Mouse (Mus musculus) midbrain, embryonic 12.5 days (tissue): Measurements from ENCODE around the gene Clcf1. TPM values are rescaled to one million over a fixed set of nuclear protein-coding genes. Genes with fewer than 3 reads are reported as not detected.

Source experiments
- ATAC-seq: fragments of 200-750 bp; cut with Nextera tagmentation; 2 replicates; pipeline ENCODE4 v1.8.0; 2017; ENCODE audit warnings: low read depth, moderate TSS enrichment, moderate library complexity; ENCODE audit not compliant: low FRiP score
- H3K27ac ChIP-seq: fragments of 300-500 bp; sonication (generic); replicated peaks from 2 replicates; pipeline ENCODE4 v1.5.1; 2016; ENCODE audit warnings: mild to moderate bottlenecking
- H3K27me3 ChIP-seq: fragments of 300-500 bp; sonication (generic); 2 replicates; pipeline ENCODE4 v1.6.1; 2016; ENCODE audit warnings: mild to moderate bottlenecking
- H3K36me3 ChIP-seq: fragments of 300-500 bp; sonication (generic); 2 replicates; pipeline ENCODE4 v1.6.1; 2016
- H3K4me1 ChIP-seq: fragments of 300-500 bp; sonication (generic); 2 replicates; pipeline ENCODE4 v1.6.1; 2016
- H3K4me2 ChIP-seq: fragments of 300-500 bp; sonication (generic); replicated peaks from 2 replicates; pipeline ENCODE4 v1.6.1; 2016; ENCODE audit warnings: mild to moderate bottlenecking, moderate library complexity
- H3K4me3 ChIP-seq: fragments of 300-500 bp; sonication (generic); 2 replicates; pipeline ENCODE4 v1.5.1; 2016; ENCODE audit warnings: mild to moderate bottlenecking
- H3K9ac ChIP-seq: fragments of 300-500 bp; sonication (generic); replicated peaks from 2 replicates; pipeline ENCODE4 v1.6.1; 2016; ENCODE audit warnings: mild to moderate bottlenecking, moderate library complexity
- H3K9me3 ChIP-seq: fragments of 300-500 bp; sonication (generic); 2 replicates; pipeline ENCODE4 v1.6.1; 2016; ENCODE audit warnings: mild to moderate bottlenecking
- WGBS: fragments of 180-500 bp; shearing (Covaris S2); methylation state at CpG from one replicate; pipeline ENCODE4 v1.1.7; 2016; 5-methylcytosine and 5-hydroxymethylcytosine counted together
- polyA plus RNA-seq: library from polyadenylated mRNA; unstranded; fragments of >200 nt; fragmentation: Nextera tagmentation; extraction: Ambion mirVana; gene quantifications from 2 replicates; pipeline ENCODE4 v1.2.1, GENCODE M21; 2016

Clcf1 gene
- polyA plus RNA-seq, 1 experiment from 2014 or later = 0.94 TPM

DNA sequence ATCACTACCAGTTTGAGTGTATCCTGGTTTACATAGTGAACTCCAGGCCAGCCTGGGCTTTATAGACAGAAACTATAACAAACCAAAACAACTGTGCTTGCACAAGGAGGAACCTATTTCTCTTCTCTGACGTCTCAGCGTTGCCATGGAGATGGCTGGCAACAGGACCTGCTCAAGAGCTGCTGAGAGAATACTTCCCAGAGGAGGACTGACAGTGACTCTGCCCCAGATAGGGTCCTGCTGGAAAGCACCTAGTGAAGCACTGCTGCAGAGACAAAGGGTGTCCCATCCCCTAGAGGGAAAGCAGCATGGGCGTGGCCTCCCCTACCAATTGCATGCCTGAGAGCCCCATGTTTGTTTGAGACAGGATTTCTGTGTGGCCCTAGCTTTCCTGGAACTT lies 32.1 kb upstream of the Clcf1 start:
- no peak overlapping the region for H3K9ac ChIP-seq

DNA sequence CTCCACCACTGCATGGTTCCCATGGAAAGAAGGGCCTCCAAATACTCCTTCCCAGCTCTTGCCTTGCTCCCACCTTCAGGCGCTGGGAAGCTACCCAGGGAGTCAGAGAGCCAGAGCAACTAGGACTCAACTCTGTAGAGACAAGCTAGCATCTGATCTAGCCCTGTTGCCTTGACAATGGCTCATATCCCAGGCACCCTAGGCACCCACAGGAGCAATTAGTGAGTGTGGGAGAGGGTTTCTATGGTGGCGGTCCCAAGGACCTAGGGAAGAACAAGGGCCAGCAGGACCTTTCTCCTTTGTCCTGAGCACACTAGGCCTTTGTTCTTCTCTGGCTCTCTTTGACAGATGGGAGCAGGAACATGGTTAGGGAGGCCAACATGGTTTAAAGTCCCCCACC lies 30.3 kb upstream of the Clcf1 start:
- H3K4me2 ChIP-seq = no peak overlapping the region
- no peak overlapping the region for H3K9ac ChIP-seq
- H3K36me3 ChIP-seq = no peaks in the 10 kb centered on the region
- peaks cover 11% of the 10 kb centered on the region for H3K4me1 ChIP-seq
- no peak for ATAC-seq
- H3K9me3 ChIP-seq = no peaks in the 10 kb centered on the region
- no peak overlapping the region for H3K27ac ChIP-seq
- no peaks in the 10 kb centered on the region for H3K27me3 ChIP-seq
- WGBS = 86% methylated on average over 2 of the region's 2 CpGs
- H3K4me3 ChIP-seq = no peak overlapping the region

More for the DNA sequence above, 32.1 kb upstream of the Clcf1 start:
- Histone ChIP-seq H3K27ac (no peak overlapping the region), H3K36me3 (no peaks in the 10 kb centered on the region), H3K4me1 (peaks cover 11% of the 10 kb centered on the region), H3K4me3 (no peak overlapping the region), H3K9me3 (no peaks in the 10 kb centered on the region), H3K4me2 (no peak overlapping the region), H3K27me3 (peaks cover 1% of the 10 kb centered on the region; the same call in 1 of the 2 replicates)
- 52% methylated on average over 3 of the region's 3 CpGs for WGBS
- no peak for ATAC-seq

GRCm38 (mm10) chr19:4184976-4185975 lies 28.8 kb upstream of the Clcf1 start:
- H3K27me3 ChIP-seq = no peaks in the 10 kb centered on the region
- H3K27ac ChIP-seq = no peak overlapping the region
- WGBS = 66% methylated on average over 15 of the region's 15 CpGs
- no peak for ATAC-seq
- no peak overlapping the region for H3K9ac ChIP-seq
- H3K4me3 ChIP-seq = no peak overlapping the region
- no peaks in the 10 kb centered on the region for H3K36me3 ChIP-seq
- no peaks in the 10 kb centered on the region for H3K9me3 ChIP-seq
- H3K4me2 ChIP-seq = no peak overlapping the region
- H3K4me1 ChIP-seq = peaks cover 11% of the 10 kb centered on the region

GRCm38 (mm10) chr19:4187303-4187702 lies 26.7 kb upstream of the Clcf1 start:
- Histone ChIP-seq H3K9ac (0 out of 2 replicates have a peak overlapping the region, but pooled peaks have one; percentile 12), H3K27me3 (no peaks in the 10 kb centered on the region), H3K36me3 (no peaks in the 10 kb centered on the region), H3K4me3 (no peak overlapping the region), H3K27ac (no peak overlapping the region), H3K9me3 (no peaks in the 10 kb centered on the region), H3K4me1 (peaks cover 11% of the 10 kb centered on the region), H3K4me2 (no peak overlapping the region)
- no peak for ATAC-seq
- WGBS = 84% methylated on average over 3 of the region's 3 CpGs

DNA sequence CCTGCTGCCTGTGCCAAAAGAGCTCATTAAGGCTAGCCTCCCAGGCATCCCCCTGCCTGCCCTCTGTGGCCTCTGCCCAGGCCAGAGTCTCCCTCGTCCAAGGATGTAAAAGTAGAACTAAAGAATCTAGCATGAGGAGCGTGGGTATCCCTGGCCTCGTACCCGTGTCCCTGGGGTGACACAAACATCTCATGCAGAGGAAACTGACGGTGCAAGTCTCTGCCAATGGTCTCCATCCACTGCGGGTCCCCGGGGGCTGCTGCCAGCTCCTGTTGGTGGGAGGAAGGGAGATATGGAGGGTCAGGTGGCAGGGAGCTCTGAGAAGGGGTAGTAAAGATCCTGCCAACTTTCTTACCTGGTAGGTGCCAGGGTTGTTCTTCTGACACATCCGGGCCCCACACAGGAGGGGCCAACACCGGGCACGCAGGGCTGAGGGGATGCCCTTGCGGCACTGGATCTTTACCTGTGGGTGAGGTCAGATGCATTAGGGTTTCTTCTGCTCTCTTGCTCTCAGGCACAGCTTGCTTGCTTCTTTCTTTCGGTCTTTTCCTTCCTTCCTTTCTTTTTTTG lies 24.9 kb upstream of the Clcf1 start:
- no peak overlapping the region for H3K4me2 ChIP-seq
- no peaks in the 10 kb centered on the region for H3K9me3 ChIP-seq
- 84% methylated on average over 12 of the region's 12 CpGs for WGBS
- peaks cover 23% of the 10 kb centered on the region for H3K4me1 ChIP-seq
- H3K4me3 ChIP-seq = no peak overlapping the region
- H3K27ac ChIP-seq = no peak overlapping the region
- no peak overlapping the region for H3K9ac ChIP-seq
- no peak for ATAC-seq
- H3K36me3 ChIP-seq = peaks cover 10% of the 10 kb centered on the region
- no peaks in the 10 kb centered on the region for H3K27me3 ChIP-seq

- Histone ChIP-seq H3K36me3 (peaks cover 28% of the 10 kb centered on the region), H3K27me3 (no peaks in the 10 kb centered on the region), H3K4me2 (peak within 1 kb of the TSS; percentile 90), H3K9ac (peak within 1 kb of the TSS; percentile 98), H3K9me3 (no peaks in the 10 kb centered on the region), H3K4me3 (peak within 1 kb of the TSS; percentile 97), H3K4me1 (peaks cover 26% of the 10 kb centered on the region), H3K27ac (peak within 1 kb of the TSS; percentile 90)
- 73% methylated on average over 4 of the region's 4 CpGs for WGBS
- no peak for ATAC-seq
These were observed 23.2 kb upstream of the Clcf1 start, which contains the start of gene Tbc1d10c for GRCm38 (mm10) chr19:4190831-4191334. Gene Tbc1d10c, minus strand, starts transcription at chr19:4191284.

GRCm38 (mm10) chr19:4191528-4192250 lies 22.3 kb upstream of the Clcf1 start, which contains the start of gene Ppp1ca:
Gene Ppp1ca, plus strand, starts transcription at chr19:4192065.
- H3K4me3 ChIP-seq = peak within 1 kb of the TSS; percentile 97
- peak; percentile 92 for ATAC-seq
- peak within 1 kb of the TSS; percentile 98 for H3K9ac ChIP-seq
- H3K4me2 ChIP-seq = peak within 1 kb of the TSS; percentile 90
- H3K9me3 ChIP-seq = no peaks in the 10 kb centered on the region
- peaks cover 31% of the 10 kb centered on the region for H3K4me1 ChIP-seq
- H3K36me3 ChIP-seq = peaks cover 36% of the 10 kb centered on the region
- 6% methylated on average over 43 of the region's 47 CpGs for WGBS
- peak within 1 kb of the TSS; percentile 90 for H3K27ac ChIP-seq
- no peaks in the 10 kb centered on the region for H3K27me3 ChIP-seq

DNA sequence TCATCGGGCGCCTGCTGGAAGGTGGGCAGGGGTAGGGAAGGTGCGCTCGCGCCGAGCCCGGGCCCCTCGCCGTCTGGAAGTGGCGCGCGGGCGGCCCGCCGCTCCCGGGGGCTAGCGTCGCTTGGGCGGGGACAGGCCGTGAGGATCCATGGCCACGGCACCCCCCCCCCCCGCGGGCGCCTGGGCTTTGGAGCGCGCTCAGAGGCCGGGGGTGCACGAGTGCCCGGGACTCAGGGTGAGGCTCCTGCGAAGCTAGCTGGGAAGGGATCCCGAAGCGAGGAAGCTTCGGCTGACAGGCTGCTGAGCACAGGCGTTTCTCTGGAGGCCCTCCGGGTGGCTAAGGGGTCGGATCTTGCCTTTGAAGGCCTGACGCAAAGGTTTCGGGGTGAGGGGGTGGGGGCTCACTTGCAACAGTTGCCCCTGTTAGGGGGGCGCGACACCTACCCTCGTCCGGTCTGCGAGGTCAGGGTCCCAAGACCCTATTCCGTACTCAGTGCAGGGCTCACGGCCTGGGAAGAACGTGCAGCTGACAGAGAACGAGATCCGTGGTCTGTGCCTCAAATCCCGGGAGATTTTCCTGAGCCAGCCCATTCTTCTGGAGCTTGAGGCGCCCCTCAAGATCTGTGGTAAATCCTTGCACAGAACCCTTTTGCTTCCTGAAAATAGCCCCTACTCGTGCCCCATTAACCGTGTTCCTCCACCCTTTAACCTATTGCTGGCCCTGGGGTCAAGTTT lies 21.6 kb upstream of the Clcf1 start:
- peaks cover 32% of the 10 kb centered on the region for H3K4me1 ChIP-seq
- peak overlapping the region; percentile 97 for H3K4me3 ChIP-seq
- peak overlapping the region; percentile 98 for H3K9ac ChIP-seq
- peak overlapping the region; percentile 90 for H3K27ac ChIP-seq
- WGBS = under 1% methylated on average over 39 of the region's 52 CpGs
- peaks cover 43% of the 10 kb centered on the region for H3K36me3 ChIP-seq
- no peaks in the 10 kb centered on the region for H3K27me3 ChIP-seq
- peak; percentile 10 for ATAC-seq
- no peaks in the 10 kb centered on the region for H3K9me3 ChIP-seq
- H3K4me2 ChIP-seq = peak overlapping the region; percentile 90

GRCm38 (mm10) chr19:4193129-4193528 lies 20.9 kb upstream of the Clcf1 start:
- Histone ChIP-seq H3K36me3 (peaks cover 49% of the 10 kb centered on the region), H3K9me3 (no peaks in the 10 kb centered on the region), H3K27ac (no peak overlapping the region), H3K4me1 (peaks cover 32% of the 10 kb centered on the region), H3K27me3 (no peaks in the 10 kb centered on the region), H3K4me3 (peak overlapping the region; percentile 97), H3K4me2 (peak overlapping the region; percentile 90), H3K9ac (peak overlapping the region; percentile 98)
- 69% methylated on average over 6 of the region's 6 CpGs for WGBS
- ATAC-seq = no peak

- WGBS = 90% methylated on average over 8 of the region's 8 CpGs
- H3K4me3 ChIP-seq = no peak overlapping the region
- no peak overlapping the region for H3K4me2 ChIP-seq
- ATAC-seq = no peak
- peaks cover 49% of the 10 kb centered on the region for H3K36me3 ChIP-seq
- peaks cover 32% of the 10 kb centered on the region for H3K4me1 ChIP-seq
- H3K9me3 ChIP-seq = no peaks in the 10 kb centered on the region
- H3K27ac ChIP-seq = no peak overlapping the region
- no peak overlapping the region for H3K9ac ChIP-seq
- no peaks in the 10 kb centered on the region for H3K27me3 ChIP-seq
These were observed 19.9 kb upstream of the Clcf1 start for GRCm38 (mm10) chr19:4194021-4194724.
